Mouse (Mus musculus): Measurements from ENCODE around the gene Abcb11.

- TF ChIP-seq ZC3H11A (IDR thresholded peaks at IDR 0.05; ENCODE audit: low read depth, low read length): no peak
- peak in 1 of 2 experiments; percentile 44; a peak in 2 of 4 replicates for TF ChIP-seq CTCF (conservative IDR thresholded peaks at IDR 0.05 in 1 of 2, IDR thresholded peaks at IDR 0.05 in 1 of 2; ENCODE audit: low read depth in 2 of 2, low read length in 2 of 2)
- TF ChIP-seq EP300 (IDR thresholded peaks at IDR 0.05; ENCODE audit: low read length): no peak
- no peak for TF ChIP-seq MEF2A (IDR thresholded peaks at IDR 0.05; ENCODE audit: borderline replicate concordance, low read depth, low read length)
- no peak for TF ChIP-seq POLR2A (IDR thresholded peaks at IDR 0.05; ENCODE audit: low read depth, low read length)
Observed at GRCm38 (mm10) chr2:69381740-69382139, 39.3 kb upstream of the Abcb11 start.
